Mouse (Mus musculus) heart, adult 2 months (tissue): ENCODE data around the gene Cadm1.

Experiments used
- CTCF ChIP-seq: fragments of 200-600 bp; IDR thresholded peaks from 2 replicates; pipeline ENCODE4 v1.8.1; 2022; ENCODE audit warnings: antibody characterized with exemption, mild to moderate bottlenecking, moderate library complexity
- POLR2A ChIP-seq: fragments of 200-500 bp; IDR thresholded peaks from 2 replicates; pipeline ENCODE4 v1.6.1; 2011; ENCODE audit warnings: mild to moderate bottlenecking, low read depth, low read length, control low read depth; ENCODE audit not compliant: insufficient read depth

- TF ChIP-seq CTCF (no peak), POLR2A (no peak)
Measured at GRCm38 (mm10) chr9:47831412-47831811, 301.4 kb downstream of the Cadm1 start.
